Mouse (Mus musculus) midbrain, embryonic 10.5 days (tissue): Measurements from ENCODE around the gene Iqcf5. TPM values are rescaled to one million over a fixed set of nuclear protein-coding genes. Genes with fewer than 3 reads are reported as not detected.
"Not testable (repeated sequence)": the region's sequence is repeated elsewhere in the genome, so short reads cannot be mapped to it uniquely, and the experiment has no call there.

ENCODE experiments used
- DNase-seq: peaks from one replicate; pipeline ENCODE4 v3.0.0-alpha.2; 2017; ENCODE audit warnings: low spot score
- H3K27ac ChIP-seq: fragments of 300-500 bp; sonication (generic); replicated peaks from 2 replicates; pipeline ENCODE4 v1.5.1; 2016; ENCODE audit warnings: mild to moderate bottlenecking
- H3K27me3 ChIP-seq: fragments of 300-500 bp; sonication (generic); 2 replicates; pipeline ENCODE4 v1.6.1; 2016; ENCODE audit warnings: low read depth, mild to moderate bottlenecking; ENCODE audit not compliant: poor library complexity, severe bottlenecking
- H3K36me3 ChIP-seq: fragments of 300-500 bp; sonication (generic); 2 replicates; pipeline ENCODE4 v1.6.1; 2016; ENCODE audit warnings: mild to moderate bottlenecking, moderate library complexity
- H3K4me1 ChIP-seq: fragments of 300-500 bp; sonication (generic); 2 replicates; pipeline ENCODE4 v1.6.1; 2016
- H3K4me3 ChIP-seq: fragments of 300-500 bp; sonication (generic); 2 replicates; pipeline ENCODE4 v1.5.1; 2016; ENCODE audit warnings: mild to moderate bottlenecking, moderate library complexity
- H3K9me3 ChIP-seq: fragments of 300-500 bp; sonication (generic); replicated peaks from 2 replicates; pipeline ENCODE4 v1.6.1; 2016; ENCODE audit warnings: mild to moderate bottlenecking
- WGBS: fragments of 180-500 bp; shearing (Covaris S2); methylation state at CpG from one replicate; pipeline ENCODE4 v1.1.7; 2016; 5-methylcytosine and 5-hydroxymethylcytosine counted together
- polyA plus RNA-seq: library from polyadenylated mRNA; unstranded; fragments of >200 nt; fragmentation: Nextera tagmentation; extraction: Ambion mirVana; gene quantifications from 2 replicates; pipeline ENCODE4 v1.2.1, GENCODE M21; 2016

Gene Iqcf5
- polyA plus RNA-seq, 1 experiment from 2014 or later = not detected

GRCm38 (mm10) chr9:106483606-106484005 is 30.8 kb upstream of the Iqcf5 start:
- Histone ChIP-seq H3K27me3 (no peaks in the 10 kb centered on the region), H3K4me3 (no peak overlapping the region), H3K9me3 (no peaks in the 10 kb centered on the region), H3K36me3 (peaks cover 75% of the 10 kb centered on the region), H3K27ac (no peak overlapping the region), H3K4me1 (no peaks in the 10 kb centered on the region)
- DNase-seq = no peak
- 94% methylated on average over 17 of the region's 17 CpGs for WGBS

- WGBS = 81% methylated on average over 10 of the region's 10 CpGs
- Histone ChIP-seq H3K4me3 (no peak overlapping the region), H3K27me3 (no peaks in the 10 kb centered on the region), H3K9me3 (no peaks in the 10 kb centered on the region), H3K36me3 (peaks cover 63% of the 10 kb centered on the region), H3K27ac (no peak overlapping the region), H3K4me1 (no peaks in the 10 kb centered on the region)
- no peak for DNase-seq
Measured at GRCm38 (mm10) chr9:106485076-106485475, 29.3 kb upstream of the Iqcf5 start.

- H3K4me1 ChIP-seq, H3K9me3 ChIP-seq, H3K27ac ChIP-seq, DNase-seq, H3K4me3 ChIP-seq, H3K27me3 ChIP-seq: not testable (repeated sequence)
- WGBS = 90% methylated on average over 6 of the region's 6 CpGs
- H3K36me3 ChIP-seq = peaks cover 39% of the 10 kb centered on the region
Measured at GRCm38 (mm10) chr9:106487602-106488001, 26.8 kb upstream of the Iqcf5 start.

GRCm38 (mm10) chr9:106499667-106500066 is 14.7 kb upstream of the Iqcf5 start, which contains the start of gene Iqcf1:
Gene Iqcf1 (plus strand): TSS chr9:106499967.
- DNase-seq = no peak
- H3K4me3 ChIP-seq = no peak within 1 kb of the TSS
- 93% methylated on average over 6 of the region's 6 CpGs for WGBS
- H3K36me3 ChIP-seq = no peaks in the 10 kb centered on the region
- H3K9me3 ChIP-seq = no peaks in the 10 kb centered on the region
- no peak within 1 kb of the TSS for H3K27ac ChIP-seq
- no peaks in the 10 kb centered on the region for H3K4me1 ChIP-seq
- no peaks in the 10 kb centered on the region for H3K27me3 ChIP-seq

- WGBS = 90% methylated on average over 22 of the region's 22 CpGs
Measured at GRCm38 (mm10) chr9:106501846-106502245, 12.5 kb upstream of the Iqcf5 start.

GRCm38 (mm10) chr9:106504246-106504645 is 10.1 kb upstream of the Iqcf5 start:
- 71% methylated on average over 6 of the region's 6 CpGs for WGBS
- Histone ChIP-seq H3K4me3 (no peak overlapping the region), H3K4me1 (no peaks in the 10 kb centered on the region), H3K27me3 (no peaks in the 10 kb centered on the region), H3K36me3 (no peaks in the 10 kb centered on the region), H3K27ac (no peak overlapping the region), H3K9me3 (no peaks in the 10 kb centered on the region)
- no peak for DNase-seq

More at GRCm38 (mm10) chr9:106501846-106502245, 12.5 kb upstream of the Iqcf5 start:
- Histone ChIP-seq H3K27ac (no peak overlapping the region), H3K36me3 (no peaks in the 10 kb centered on the region), H3K4me1 (no peaks in the 10 kb centered on the region), H3K4me3 (no peak overlapping the region), H3K9me3 (no peaks in the 10 kb centered on the region), H3K27me3 (no peaks in the 10 kb centered on the region)
- no peak for DNase-seq

- WGBS = 95% methylated on average over 10 of the region's 10 CpGs
- Histone ChIP-seq H3K4me3 (no peak overlapping the region), H3K9me3 (no peaks in the 10 kb centered on the region), H3K36me3 (no peaks in the 10 kb centered on the region), H3K27me3 (no peaks in the 10 kb centered on the region), H3K27ac (no peak overlapping the region), H3K4me1 (no peaks in the 10 kb centered on the region)
- DNase-seq = no peak
Measured at GRCm38 (mm10) chr9:106509356-106509755, 5.0 kb upstream of the Iqcf5 start.

- no peaks in the 10 kb centered on the region for H3K9me3 ChIP-seq
- no peaks in the 10 kb centered on the region for H3K4me1 ChIP-seq
- no peaks in the 10 kb centered on the region for H3K27me3 ChIP-seq
- H3K36me3 ChIP-seq = no peaks in the 10 kb centered on the region
- H3K27ac ChIP-seq = no peak overlapping the region
- WGBS = 77% methylated on average over 13 of the region's 13 CpGs
- no peak for DNase-seq
- H3K4me3 ChIP-seq = no peak overlapping the region
Measured at GRCm38 (mm10) chr9:106512729-106513450, 1.5 kb upstream of the Iqcf5 start.

- Histone ChIP-seq H3K27me3 (no peaks in the 10 kb centered on the region), H3K9me3 (no peaks in the 10 kb centered on the region), H3K27ac (no peak overlapping the region), H3K4me3 (no peak overlapping the region), H3K36me3 (no peaks in the 10 kb centered on the region), H3K4me1 (no peaks in the 10 kb centered on the region)
- DNase-seq = no peak
- 79% methylated on average over 6 of the region's 6 CpGs for WGBS
Measured at GRCm38 (mm10) chr9:106513566-106513965, 807 bp upstream of the Iqcf5 start.

GRCm38 (mm10) chr9:106519433-106519832 is 5.1 kb downstream of the Iqcf5 start:
- WGBS = 84% methylated on average over 2 of the region's 2 CpGs
- Histone ChIP-seq H3K36me3 (no peaks in the 10 kb centered on the region), H3K4me1 (no peaks in the 10 kb centered on the region), H3K9me3 (no peaks in the 10 kb centered on the region), H3K27ac (no peak overlapping the region), H3K27me3 (no peaks in the 10 kb centered on the region), H3K4me3 (no peak overlapping the region)
- DNase-seq = no peak

GRCm38 (mm10) chr9:106519909-106520308 is 5.5 kb downstream of the Iqcf5 start:
- no peak for DNase-seq
- WGBS = 84% methylated on average over 8 of the region's 8 CpGs
- H3K9me3 ChIP-seq = no peaks in the 10 kb centered on the region
- no peaks in the 10 kb centered on the region for H3K36me3 ChIP-seq
- H3K27ac ChIP-seq = no peak overlapping the region
- no peak overlapping the region for H3K4me3 ChIP-seq
- H3K27me3 ChIP-seq = no peaks in the 10 kb centered on the region
- H3K4me1 ChIP-seq = no peaks in the 10 kb centered on the region

- H3K27ac ChIP-seq = no peak overlapping the region
- WGBS = 22% methylated on average over 3 of the region's 3 CpGs
- no peak overlapping the region for H3K4me3 ChIP-seq
- H3K36me3 ChIP-seq = no peaks in the 10 kb centered on the region
- DNase-seq = peak; percentile 24
- no peaks in the 10 kb centered on the region for H3K9me3 ChIP-seq
- H3K27me3 ChIP-seq = no peaks in the 10 kb centered on the region
- no peaks in the 10 kb centered on the region for H3K4me1 ChIP-seq
Measured at GRCm38 (mm10) chr9:106531833-106532232, 17.5 kb downstream of the Iqcf5 start.

- Histone ChIP-seq H3K36me3 (no peaks in the 10 kb centered on the region), H3K9me3 (no peaks in the 10 kb centered on the region), H3K4me1 (no peaks in the 10 kb centered on the region), H3K4me3 (no peak overlapping the region), H3K27ac (no peak overlapping the region), H3K27me3 (no peaks in the 10 kb centered on the region)
- 90% methylated on average over 7 of the region's 7 CpGs for WGBS
- DNase-seq = no peak
Measured at GRCm38 (mm10) chr9:106534296-106534695, 19.9 kb downstream of the Iqcf5 start.
